Mouse (Mus musculus) effector memory CD4-positive, alpha-beta T cell, adult 5 months (primary cell): Measurements from ENCODE around the gene Gm20807. TPM values are rescaled to one million over a fixed set of nuclear protein-coding genes. Genes with fewer than 3 reads are reported as not detected.

Experiments
- polyA plus RNA-seq: library from polyadenylated mRNA; unstranded; fragments of 100-300 nt; shearing (Covaris generic); gene quantifications from one replicate; pipeline ENCODE4 v1.2.1, GENCODE M21; 2017

Gm20807 gene
- polyA plus RNA-seq = not detected

DNA sequence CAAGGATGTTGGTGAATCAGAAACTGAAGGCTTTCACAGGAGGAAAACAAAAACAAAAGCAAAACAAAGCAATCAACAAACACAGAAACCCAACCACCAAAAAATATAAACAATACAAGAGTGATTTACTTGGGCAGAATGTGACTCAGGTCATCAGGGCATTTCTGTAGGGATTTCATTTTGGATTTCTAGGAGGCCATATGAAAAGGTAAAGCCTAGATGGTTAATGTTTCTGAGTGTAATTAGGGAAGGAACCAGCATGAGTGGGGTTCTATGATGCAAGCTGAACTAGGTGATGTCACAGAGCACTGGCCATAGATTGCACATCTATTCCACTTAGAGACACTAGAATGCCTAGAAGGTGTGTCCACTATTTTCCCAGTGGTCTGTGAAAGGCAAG, at the start of gene Gm20807:
Gm20807 (plus strand) TSS at position 301 of the 400 bp plus-strand sequence.

Other genes with a start within 250 kb of the Gm20807 start
- not detected for gene Gm21891, start 90.6 kb downstream of the Gm20807 start, polyA plus RNA-seq
- gene Gm21425, start 119.1 kb downstream of the Gm20807 start, polyA plus RNA-seq = not detected
- gene Gm21828, start 181.0 kb downstream of the Gm20807 start, polyA plus RNA-seq = not detected
- gene Gm21440, start 209.5 kb downstream of the Gm20807 start, polyA plus RNA-seq = not detected
- not detected for gene Gm21454, start 209.6 kb downstream of the Gm20807 start, polyA plus RNA-seq